Mouse (Mus musculus) stomach, embryonic 15.5 days (tissue): Measurements from ENCODE around the gene Tbc1d22a. TPM values are rescaled to one million over a fixed set of nuclear protein-coding genes. Genes with fewer than 3 reads are reported as not detected.

Source experiments
- ATAC-seq: fragments of 200-750 bp; cut with Nextera tagmentation; 2 replicates; pipeline ENCODE4 v1.8.0; 2017; ENCODE audit warnings: low read depth, moderate number of reproducible peaks, moderate TSS enrichment; ENCODE audit not compliant: insufficient read depth, low FRiP score
- H3K27ac ChIP-seq: fragments of 300-500 bp; sonication (generic); 2 replicates; pipeline ENCODE4 v1.5.1; 2015; ENCODE audit warnings: mild to moderate bottlenecking, inconsistent platforms
- H3K27me3 ChIP-seq: fragments of 300-500 bp; sonication (generic); replicated peaks from 2 replicates; pipeline ENCODE4 v1.6.1; 2015; ENCODE audit warnings: inconsistent platforms
- H3K36me3 ChIP-seq: fragments of 300-500 bp; sonication (generic); 2 replicates; pipeline ENCODE4 v1.6.1; 2015; ENCODE audit warnings: inconsistent platforms
- H3K4me1 ChIP-seq: fragments of 300-500 bp; sonication (generic); 2 replicates; pipeline ENCODE4 v1.6.1; 2015; ENCODE audit warnings: inconsistent platforms
- H3K4me2 ChIP-seq: fragments of 300-500 bp; sonication (generic); 2 replicates; pipeline ENCODE4 v1.6.1; 2015; ENCODE audit warnings: mild to moderate bottlenecking, inconsistent platforms
- H3K4me3 ChIP-seq: fragments of 300-500 bp; sonication (generic); replicated peaks from 2 replicates; pipeline ENCODE4 v1.5.1; 2015; ENCODE audit warnings: inconsistent platforms
- H3K9ac ChIP-seq: fragments of 300-500 bp; sonication (generic); 2 replicates; pipeline ENCODE4 v1.6.1; 2015; ENCODE audit warnings: inconsistent platforms
- H3K9me3 ChIP-seq: fragments of 300-500 bp; sonication (generic); 2 replicates; pipeline ENCODE4 v1.6.1; 2016; ENCODE audit warnings: inconsistent platforms
- WGBS: fragments of 180-500 bp; shearing (Covaris S2); methylation state at CpG from one replicate; pipeline ENCODE4 v1.1.7; 2015; 5-methylcytosine and 5-hydroxymethylcytosine counted together
- polyA plus RNA-seq: library from polyadenylated mRNA; unstranded; fragments of >200 nt; fragmentation: Nextera tagmentation; extraction: Ambion mirVana; gene quantifications from 2 replicates; pipeline ENCODE4 v1.2.1, GENCODE M21; 2015

Gene Tbc1d22a
- polyA plus RNA-seq, 1 experiment from 2014 or later = 10.4 TPM

DNA sequence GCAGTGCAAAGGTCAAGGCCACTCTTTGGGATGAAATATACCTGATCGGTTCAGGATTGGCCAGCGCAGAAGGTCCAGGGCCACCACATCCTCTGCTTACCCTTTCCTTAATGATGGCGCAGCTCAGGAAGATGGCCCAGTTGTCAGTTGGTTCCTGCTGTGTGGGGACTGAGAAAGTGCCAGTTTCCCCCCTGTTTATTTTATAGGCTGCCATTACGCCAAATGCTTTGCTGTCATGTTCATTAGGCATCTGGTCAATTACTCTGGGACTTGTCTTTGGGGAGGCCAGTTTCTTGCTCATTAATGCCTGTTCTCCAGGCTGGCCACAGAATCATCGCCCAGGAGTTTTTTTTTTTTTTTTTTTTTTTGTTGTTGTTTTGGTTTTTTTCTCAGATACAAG, 299.1 kb downstream of the Tbc1d22a start:
- Histone ChIP-seq H3K4me1 (no peaks in the 10 kb centered on the region), H3K4me3 (no peak overlapping the region), H3K27me3 (no peaks in the 10 kb centered on the region), H3K9ac (no peak overlapping the region), H3K36me3 (no peaks in the 10 kb centered on the region), H3K27ac (no peak overlapping the region), H3K9me3 (no peaks in the 10 kb centered on the region), H3K4me2 (no peak overlapping the region)
- ATAC-seq = no peak
- WGBS = 88% methylated on average over 5 of the region's 5 CpGs

DNA sequence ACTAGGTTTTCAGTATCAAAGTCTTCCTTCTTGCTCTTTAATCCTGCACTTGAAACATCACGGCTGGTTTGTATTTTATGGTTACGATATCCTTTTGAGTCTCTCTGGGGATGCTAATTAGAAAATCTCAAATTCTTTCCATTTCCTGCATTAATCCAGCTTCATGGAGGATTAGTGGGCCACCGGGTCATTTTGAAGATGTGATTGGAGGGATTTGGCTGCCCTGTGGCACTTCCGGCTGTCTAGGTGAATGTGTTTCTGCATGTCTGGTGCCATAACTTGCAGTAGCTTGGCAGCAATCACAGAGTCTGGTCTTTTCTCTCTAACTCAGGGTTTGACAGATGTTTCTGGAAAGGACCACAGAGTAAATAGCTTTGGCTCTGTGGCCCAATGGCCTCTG, 305.9 kb downstream of the Tbc1d22a start:
- H3K27ac ChIP-seq = no peak overlapping the region
- no peaks in the 10 kb centered on the region for H3K9me3 ChIP-seq
- H3K27me3 ChIP-seq = no peaks in the 10 kb centered on the region
- no peak for ATAC-seq
- no peak overlapping the region for H3K4me2 ChIP-seq
- H3K36me3 ChIP-seq = no peaks in the 10 kb centered on the region
- H3K4me1 ChIP-seq = no peaks in the 10 kb centered on the region
- 87% methylated on average over 4 of the region's 4 CpGs for WGBS
- H3K4me3 ChIP-seq = no peak overlapping the region
- H3K9ac ChIP-seq = no peak overlapping the region

DNA sequence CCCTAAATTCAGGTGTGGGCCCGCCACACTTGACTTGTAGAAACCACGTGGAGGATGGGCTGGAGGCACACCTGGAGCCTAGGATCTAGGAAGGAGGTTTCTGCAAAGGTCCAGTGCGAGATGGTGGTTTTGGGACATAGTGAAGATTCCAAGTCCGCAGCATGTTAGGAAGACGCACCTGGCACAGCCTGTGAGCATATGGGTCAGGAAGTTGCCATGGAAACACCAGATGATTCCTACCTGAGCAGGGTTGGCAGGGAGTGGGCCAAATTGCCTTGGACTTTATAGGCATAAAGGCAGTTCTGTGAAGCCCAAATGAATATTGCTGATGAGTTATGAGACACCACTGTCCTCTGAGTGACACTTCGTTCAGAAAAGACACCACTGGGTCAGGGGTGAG, 321.1 kb downstream of the Tbc1d22a start:
- no peak overlapping the region for H3K4me2 ChIP-seq
- no peak overlapping the region for H3K4me3 ChIP-seq
- ATAC-seq = no peak
- H3K4me1 ChIP-seq = no peaks in the 10 kb centered on the region
- no peaks in the 10 kb centered on the region for H3K36me3 ChIP-seq
- no peak overlapping the region for H3K27ac ChIP-seq
- no peaks in the 10 kb centered on the region for H3K27me3 ChIP-seq
- H3K9ac ChIP-seq = no peak overlapping the region
- 77% methylated on average over 6 of the region's 6 CpGs for WGBS
- H3K9me3 ChIP-seq = no peaks in the 10 kb centered on the region

DNA sequence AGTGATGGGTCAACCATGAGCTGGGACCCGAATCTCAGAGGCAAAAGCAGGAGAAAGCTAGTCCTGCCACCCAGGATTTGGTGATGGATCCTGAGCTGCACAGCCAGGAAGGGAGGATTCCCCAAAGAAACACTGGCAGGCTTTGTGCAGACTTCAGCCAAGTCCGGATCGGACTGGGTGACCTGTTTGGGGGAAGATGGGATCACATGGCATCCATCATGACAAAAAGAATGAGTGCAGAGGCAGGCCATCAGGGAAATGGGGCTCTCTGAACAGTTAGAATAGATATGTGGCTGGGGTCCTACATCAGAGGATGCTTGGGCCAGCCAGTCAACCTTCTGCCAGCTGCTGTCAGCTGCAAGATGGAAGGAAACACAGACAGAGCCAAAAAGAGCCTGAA, 328.1 kb downstream of the Tbc1d22a start:
- WGBS = 72% methylated on average over 3 of the region's 3 CpGs

DNA sequence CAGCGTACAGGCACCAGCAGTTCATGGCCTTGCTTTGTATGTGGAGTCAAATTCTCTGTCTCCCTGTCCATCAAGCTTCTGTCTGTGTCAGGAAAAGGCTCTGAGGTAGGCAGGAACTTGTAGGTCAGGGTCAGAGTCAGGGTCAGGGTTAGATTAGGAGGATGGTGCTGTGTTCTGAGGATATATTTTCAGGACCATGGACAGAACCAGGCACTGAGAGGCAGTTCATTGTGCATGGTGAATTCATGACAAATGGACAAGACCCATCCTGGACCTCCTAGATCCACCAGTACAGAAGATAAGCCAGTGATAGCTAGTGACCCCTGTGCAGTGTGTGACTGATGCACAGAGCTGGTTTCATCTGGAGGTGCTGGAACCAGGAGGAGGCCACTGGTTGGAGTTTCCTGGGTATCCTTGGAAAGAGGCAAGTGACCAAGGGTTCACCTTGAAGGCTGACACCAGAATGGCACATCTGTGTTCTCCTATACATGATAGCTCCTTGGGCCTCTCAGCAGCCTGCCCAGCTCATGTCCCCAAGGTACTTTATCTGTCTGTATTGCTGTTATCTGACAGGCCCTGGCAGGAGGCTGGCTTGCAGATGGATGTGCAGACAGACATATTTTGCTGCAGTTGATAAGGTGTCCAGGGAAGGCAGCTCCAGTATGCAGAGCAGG, 330.0 kb downstream of the Tbc1d22a start:
- no peaks in the 10 kb centered on the region for H3K27me3 ChIP-seq
- H3K27ac ChIP-seq = no peak overlapping the region
- H3K4me1 ChIP-seq = no peaks in the 10 kb centered on the region
- no peak overlapping the region for H3K4me2 ChIP-seq
- H3K9ac ChIP-seq = no peak overlapping the region
- H3K36me3 ChIP-seq = no peaks in the 10 kb centered on the region
- 90% methylated on average over 1 of the region's 1 CpGs for WGBS
- ATAC-seq = no peak
- H3K9me3 ChIP-seq = no peaks in the 10 kb centered on the region
- no peak overlapping the region for H3K4me3 ChIP-seq

More for the DNA sequence above, 328.1 kb downstream of the Tbc1d22a start:
- Histone ChIP-seq H3K27ac (no peak overlapping the region), H3K4me3 (no peak overlapping the region), H3K4me1 (no peaks in the 10 kb centered on the region), H3K36me3 (no peaks in the 10 kb centered on the region), H3K4me2 (no peak overlapping the region), H3K9ac (no peak overlapping the region), H3K27me3 (no peaks in the 10 kb centered on the region), H3K9me3 (no peaks in the 10 kb centered on the region)
- ATAC-seq = no peak

Other genes with a start within 250 kb of the Tbc1d22a start
- gene Celsr1, start 180.7 kb upstream of the Tbc1d22a start, polyA plus RNA-seq = 3.1 and 3.2 TPM in 2 replicates
- gene Gramd4, start 156.8 kb upstream of the Tbc1d22a start, polyA plus RNA-seq = 13.8 and 15.2 TPM in 2 replicates
- gene Cerk, start 28.3 kb upstream of the Tbc1d22a start, polyA plus RNA-seq = 11.0 and 12.1 TPM in 2 replicates